In genomic region chr14:27810790-27811189, GRCm38 (mm10) we compare ENCODE assay signal across 9 mouse cellular contexts.
A peak's percentile ranks its signal among the peaks of the same experiment; 100 is the strongest.
DNase-seq lines count a peak whose midpoint lies in the region; ATAC-seq and TF ChIP-seq lines count a peak whose summit lies in the region.
"Had no signal": no experiment of that assay in that cellular context is flagged by ENCODE, and none has a peak within 500 bp of the region (broad histone marks: within the 10 kb centered on the region; RNA-seq: fewer than 3 reads in every experiment).

No protein-coding gene starts in this region.

- no peak for ATAC-seq in megakaryocyte progenitor cell, adult 5-6 weeks (replicated peaks; ENCODE audit: poor library complexity)
- ATAC-seq in granulocyte monocyte progenitor cell, adult 5-6 weeks (replicated peaks; ENCODE audit: poor library complexity, severe bottlenecking), result no peak

- TF ChIP-seq CTCF in kidney, adult 2 months (conservative IDR thresholded peaks at IDR 0.05; ENCODE audit: insufficient read depth, insufficient read length, low read depth, low read length), result no peak

- TF ChIP-seq POLR2A in kidney, adult 2 months (IDR thresholded peaks at IDR 0.05; ENCODE audit: low read depth, low read length), result no peak

- H3K27me3 ChIP-seq in kidney, adult 2 months (replicated peaks; ENCODE audit: control insufficient read depth, insufficient read depth, low read length), result no peaks in the 10 kb centered on the region

- H3K27ac ChIP-seq in kidney, adult 2 months (ENCODE audit: insufficient read depth, low read depth, low read length), result no peak overlapping the region

- H3K4me3 ChIP-seq in kidney, adult 2 months (ENCODE audit: insufficient read depth, low read depth, low read length), result no peak overlapping the region

- peaks cover 10% of the 10 kb centered on the region; the same call in 1 of the 2 replicates for H3K4me1 ChIP-seq in kidney, adult 2 months (ENCODE audit: control insufficient read depth, insufficient read depth, low read length)

- no peaks in the 10 kb centered on the region for H3K36me3 ChIP-seq in kidney, adult 2 months (ENCODE audit: control insufficient read depth, insufficient read depth, low read length)

- WGBS in kidney, adult 2 months, result 38% methylated on average over 7 of the region's 7 CpGs

- DNase-seq in kidney, adult 2 months, result peak; percentile 8
- DNase-seq in kidney, postnatal 36 days, result no peak
- DNase-seq in 3134 (ENCODE audit: extremely low read depth, insufficient read length, low spot score) (peak; percentile 40), R1 (ENCODE audit: low read depth, low spot score) (peak; percentile 28)
- DNase-seq in gonadal fat pad, adult 2 months (ENCODE audit: low read depth), result peak; percentile 22
- DNase-seq in B cell, adult 2 months, result no peak
- DNase-seq: thymus, postnatal 25 days had no signal

Comparison
In these comparisons a context has a peak if more than half of its experiments do, and no peak if none do; other contexts are left out.
1. DNase-seq: peak in kidney, adult 2 months (single experiment), 3134 (single experiment), R1 (single experiment) and gonadal fat pad, adult 2 months (single experiment); none in kidney, postnatal 36 days (0 of 2) and B cell, adult 2 months (0 of 2).